Mouse (Mus musculus) heart, postnatal 25 days (tissue): ENCODE data around the gene Olfr498. TPM values are rescaled to one million over a fixed set of nuclear protein-coding genes. Genes with fewer than 3 reads are reported as not detected.

Source experiments
- DNase-seq: peaks from one replicate; pipeline ENCODE4 v3.0.0; 2022; ENCODE audit warnings: low spot score
- intact Hi-C: fragments of 180-260 bp; cut with DNase I; formaldehyde crosslinking; loops from one replicate; pipeline ENCODE4 v1.15.1; 2025
- total RNA-seq, 2 experiments: library from RNA; stranded (reverse); gene quantifications; 2 replicates each; pipeline ENCODE4 v1.2.3; 2021

The Olfr498 gene
- total RNA-seq, result not detected

- intact Hi-C loops, result no loop called here
- DNase-seq, result no peak
Observed at GRCm38 (mm10) chr7:108465026-108465425, at the start of gene Olfr498. Gene Olfr498 (plus strand): TSS chr7:108465326.

GRCm38 (mm10) chr7:108420121-108420520 is 45.0 kb upstream of the Olfr498 start, which contains the start of gene Olfr497:
Gene Olfr497 (plus strand): TSS chr7:108420421.
- DNase-seq, result no peak
- intact Hi-C loops, result no loop called here

Other genes starting within 250 kb of the Olfr498 start
- gene Olfr488, start 207.0 kb upstream of the Olfr498 start, total RNA-seq, result not detected
- not detected for gene Olfr490, start 176.4 kb upstream of the Olfr498 start, total RNA-seq
- gene Olfr491, start 151.9 kb upstream of the Olfr498 start, total RNA-seq, result not detected
- not detected for gene Olfr492, start 141.7 kb upstream of the Olfr498 start, total RNA-seq
- not detected for gene Olfr493, start 118.3 kb upstream of the Olfr498 start, total RNA-seq
- not detected for gene Olfr494, start 100.0 kb upstream of the Olfr498 start, total RNA-seq
- not detected for gene Olfr495, start 72.2 kb upstream of the Olfr498 start, total RNA-seq
- gene Olfr497, start 44.9 kb upstream of the Olfr498 start, total RNA-seq, result not detected
- gene Olfr502, start 59.7 kb downstream of the Olfr498 start, total RNA-seq, result not detected
- not detected for gene Olfr503, start 79.2 kb downstream of the Olfr498 start, total RNA-seq
- gene Olfr504, start 100.5 kb downstream of the Olfr498 start, total RNA-seq, result not detected
- not detected for gene Olfr506, start 145.5 kb downstream of the Olfr498 start, total RNA-seq
- gene Olfr507, start 156.5 kb downstream of the Olfr498 start, total RNA-seq, result not detected
- gene Olfr508, start 164.7 kb downstream of the Olfr498 start, total RNA-seq, result not detected
- gene Olfr509, start 186.6 kb downstream of the Olfr498 start, total RNA-seq, result not detected
- gene Olfr510, start 201.1 kb downstream of the Olfr498 start, total RNA-seq, result not detected
- not detected for gene Olfr512, start 248.0 kb downstream of the Olfr498 start, total RNA-seq